Mouse (Mus musculus) cerebellum, adult 2 months (tissue): ENCODE measurements at regions not wholly inside any gene's neighbourhood (a gene's known extent, or its start where the extent isn't known, plus 50 kb on each side); places are given as distances from the start of the nearest gene placed in this dataset.

ENCODE experiments used
- CTCF ChIP-seq: fragments of 200-500 bp; IDR thresholded peaks from 2 replicates; pipeline ENCODE4 v1.5.1; 2011; ENCODE audit warnings: low read depth, mild to moderate bottlenecking, control low read depth, low read length, moderate library complexity, borderline replicate concordance; ENCODE audit not compliant: insufficient read depth
- POLR2A ChIP-seq: fragments of 200-500 bp; IDR thresholded peaks from 2 replicates; pipeline ENCODE4 v1.6.1; 2011; ENCODE audit warnings: low read length, control low read depth, borderline replicate concordance; ENCODE audit not compliant: insufficient read depth

DNA sequence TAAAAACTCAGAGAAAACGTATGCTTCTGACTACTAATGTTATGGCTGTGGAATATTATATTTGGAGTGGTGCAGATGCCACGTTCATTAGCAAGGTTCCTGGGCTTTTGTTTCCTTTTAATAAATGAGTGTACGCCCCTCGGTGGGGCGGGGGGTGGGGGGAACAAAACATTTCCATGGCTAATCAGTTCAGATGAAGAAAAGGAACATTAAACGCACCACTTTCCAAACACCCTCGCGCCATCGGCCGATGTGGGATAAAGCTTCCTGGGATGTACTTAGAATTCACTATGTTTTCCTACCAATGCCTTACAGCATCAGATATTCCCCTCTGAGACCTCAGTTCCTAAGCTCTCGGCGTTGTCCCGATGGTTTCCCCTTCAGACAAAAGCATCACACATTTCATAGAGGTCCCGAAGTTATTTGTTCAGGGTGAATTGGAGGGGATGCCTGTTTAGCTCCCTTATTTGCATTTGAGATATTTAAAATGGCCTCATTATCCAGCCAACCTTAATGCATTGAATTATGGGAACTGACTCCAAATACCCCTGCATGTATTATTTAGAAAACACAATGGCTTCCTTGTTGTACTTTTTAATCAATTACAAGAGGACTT lies 155.5 kb upstream of the Pmfbp1 start:
- no peak for TF ChIP-seq CTCF
- no peak for TF ChIP-seq POLR2A
